Mouse (Mus musculus): ENCODE measurements around the gene Naa20.

- TF ChIP-seq EP300 (IDR thresholded peaks at IDR 0.05; ENCODE audit: low read depth) (no peak), CTCF (IDR thresholded peaks at IDR 0.05; ENCODE audit: low read depth) (no peak)
These were observed 26.9 kb upstream of the Naa20 start for GRCm38 (mm10) chr2:145874879-145875482.
